Comparison of ENCODE assay signal across 18 mouse cellular contexts in genomic region chr6:97305491-97305890, GRCm38 (mm10). TPM values are rescaled to one million over a fixed set of nuclear protein-coding genes. Genes with fewer than 3 reads are reported as not detected.
DNase-seq lines count a peak whose midpoint lies in the region; ATAC-seq lines count a peak whose summit lies in the region.
"Had no signal": no experiment of that assay in that cellular context is flagged by ENCODE, and none has a peak within 500 bp of the region (broad histone marks: within the 10 kb centered on the region; RNA-seq: fewer than 3 reads in every experiment).

No protein-coding gene starts in this region.

- peaks cover 38% of the 10 kb centered on the region for H3K36me3 ChIP-seq in hindbrain, embryonic 13.5 days
- peaks cover 8% of the 10 kb centered on the region for H3K36me3 ChIP-seq in hindbrain, embryonic 16.5 days (ENCODE audit: control insufficient read depth, insufficient read depth, low read length)
- H3K36me3 ChIP-seq in neural tube, embryonic 15.5 days, result peaks cover 16% of the 10 kb centered on the region
- H3K36me3 ChIP-seq: heart, embryonic 15.5 days had no signal

- H3K4me3 ChIP-seq in hindbrain, embryonic 13.5 days, result no peak overlapping the region
- H3K4me3 ChIP-seq in hindbrain, embryonic 16.5 days (ENCODE audit: low read length), result no peak overlapping the region
- H3K4me3 ChIP-seq in neural tube, embryonic 15.5 days (replicated peaks), result no peak overlapping the region
- H3K4me3 ChIP-seq: forebrain, embryonic 13.5 days; heart, embryonic 15.5 days had no signal

- no peak overlapping the region for H3K9ac ChIP-seq in hindbrain, embryonic 13.5 days
- no peak overlapping the region for H3K9ac ChIP-seq in hindbrain, embryonic 16.5 days (ENCODE audit: low read depth, low read length)
- no peak overlapping the region for H3K9ac ChIP-seq in neural tube, embryonic 15.5 days (replicated peaks)
- H3K9ac ChIP-seq: forebrain, embryonic 13.5 days; heart, embryonic 15.5 days had no signal

- H3K4me1 ChIP-seq in hindbrain, embryonic 13.5 days (replicated peaks), result peaks cover 22% of the 10 kb centered on the region; the same call in 1 of the 2 replicates
- H3K4me1 ChIP-seq in hindbrain, embryonic 16.5 days (ENCODE audit: control insufficient read depth, insufficient read depth, low read depth, low read length), result no peaks in the 10 kb centered on the region
- H3K4me1 ChIP-seq in neural tube, embryonic 15.5 days, result peaks cover 7% of the 10 kb centered on the region; the same call in 1 of the 2 replicates

- no peak for ATAC-seq in hindbrain, embryonic 13.5 days (ENCODE audit: low FRiP score)
- ATAC-seq in hindbrain, embryonic 16.5 days, result no peak
- ATAC-seq in neural tube, embryonic 15.5 days (ENCODE audit: low FRiP score), result no peak
- ATAC-seq in monocyte, adult 5-6 weeks (replicated peaks; ENCODE audit: insufficient number of reproducible peaks, low FRiP score, low TSS enrichment, poor library complexity, severe bottlenecking), result no peak
- ATAC-seq: forebrain, embryonic 13.5 days had no signal

- H3K27ac ChIP-seq in hindbrain, embryonic 13.5 days, result peak overlapping the region; percentile 30; the same call in 1 of the 2 replicates
- H3K27ac ChIP-seq in hindbrain, embryonic 16.5 days (ENCODE audit: low read depth, low read length), result no peak overlapping the region
- H3K27ac ChIP-seq in neural tube, embryonic 15.5 days (replicated peaks), result 0 out of 2 replicates have a peak overlapping the region, but pooled peaks have one; percentile 24
- H3K27ac ChIP-seq: heart, embryonic 15.5 days had no signal

- H3K9me3 ChIP-seq in hindbrain, embryonic 13.5 days, result no peaks in the 10 kb centered on the region
- no peaks in the 10 kb centered on the region for H3K9me3 ChIP-seq in hindbrain, embryonic 16.5 days (ENCODE audit: control insufficient read depth, low read length)
- no peaks in the 10 kb centered on the region for H3K9me3 ChIP-seq in neural tube, embryonic 15.5 days (replicated peaks)
- H3K9me3 ChIP-seq: forebrain, embryonic 13.5 days; heart, embryonic 15.5 days had no signal

- peak; percentile 11 for DNase-seq in cerebellum, adult 9-11 months
- DNase-seq in cerebellum, postnatal 4 days (ENCODE audit: low spot score in 2 of 2), result no peak
- peak; percentile 72 for DNase-seq in Muller cell, postnatal 12 days (ENCODE audit: inconsistent ontology term)
- no peak for DNase-seq in kidney, postnatal 36 days
- DNase-seq: adrenal gland, adult 8-10 months; gastrocnemius, postnatal 10 days; kidney, adult 18-20 months; kidney, postnatal 4 days; liver; lung, adult 2 months; thymus, postnatal 25 days had no signal

- no peaks in the 10 kb centered on the region for H3K27me3 ChIP-seq in hindbrain, embryonic 13.5 days
- H3K27me3 ChIP-seq in hindbrain, embryonic 16.5 days (replicated peaks; ENCODE audit: control insufficient read depth, insufficient read depth, low read length), result no peaks in the 10 kb centered on the region
- H3K27me3 ChIP-seq in neural tube, embryonic 15.5 days (replicated peaks), result no peaks in the 10 kb centered on the region
- H3K27me3 ChIP-seq: forebrain, embryonic 13.5 days; heart, embryonic 15.5 days had no signal

- no peak overlapping the region for H3K4me2 ChIP-seq in hindbrain, embryonic 13.5 days
- H3K4me2 ChIP-seq in hindbrain, embryonic 16.5 days (ENCODE audit: low read length), result no peak overlapping the region
- H3K4me2 ChIP-seq in neural tube, embryonic 15.5 days, result no peak overlapping the region
- H3K4me2 ChIP-seq: forebrain, embryonic 13.5 days had no signal

- 88% methylated on average over 7 of the region's 7 CpGs for WGBS in hindbrain, embryonic 13.5 days
- WGBS in hindbrain, embryonic 16.5 days, result 89% methylated on average over 7 of the region's 7 CpGs
- 84% methylated on average over 7 of the region's 7 CpGs for WGBS in neural tube, embryonic 15.5 days

RNA-seq across cellular contexts. Expression of gene Lmod3, which starts 52.9 kb away (rescaled TPM):
- polyA plus RNA-seq in hindbrain, embryonic 13.5 days (2015; fragmentation: Nextera tagmentation; extraction: Ambion mirVana), result 0.08 and 0.17 TPM in 2 replicates
- polyA plus RNA-seq in hindbrain, embryonic 16.5 days (2015; fragmentation: Nextera tagmentation; extraction: Ambion mirVana), result 0.76 TPM in 1 of 2 replicates, not detected in the other
- polyA plus RNA-seq in neural tube, embryonic 15.5 days (2015; fragmentation: Nextera tagmentation; extraction: Ambion mirVana), result 0.61 and 0.63 TPM in 2 replicates
- total RNA-seq in monocyte, adult 5-6 weeks (2017), result not detected in 3 replicates
- total RNA-seq: left cerebral cortex, adult 18-20 months had no signal
- polyA plus RNA-seq: forebrain, embryonic 13.5 days had no signal

Comparison
In these comparisons a context has a peak if more than half of its experiments do, and no peak if none do; other contexts are left out.
1. DNase-seq: peak in cerebellum, adult 9-11 months (single experiment) and Muller cell, postnatal 12 days (single experiment); none in cerebellum, postnatal 4 days (0 of 2) and kidney, postnatal 36 days (0 of 2).